Mouse (Mus musculus) urinary bladder, postnatal 4 days (tissue): ENCODE data around the gene Agps.
"Not testable (repeated sequence)": the region's sequence is repeated elsewhere in the genome, so short reads cannot be mapped to it uniquely, and the experiment has no call there.

Experiments used
- DNase-seq, 2 experiments: peaks; one replicate each; pipeline ENCODE4 v3.0.0; 2021 to 2022; ENCODE audit warnings: low spot score in 2 of 2

The Agps gene

DNA sequence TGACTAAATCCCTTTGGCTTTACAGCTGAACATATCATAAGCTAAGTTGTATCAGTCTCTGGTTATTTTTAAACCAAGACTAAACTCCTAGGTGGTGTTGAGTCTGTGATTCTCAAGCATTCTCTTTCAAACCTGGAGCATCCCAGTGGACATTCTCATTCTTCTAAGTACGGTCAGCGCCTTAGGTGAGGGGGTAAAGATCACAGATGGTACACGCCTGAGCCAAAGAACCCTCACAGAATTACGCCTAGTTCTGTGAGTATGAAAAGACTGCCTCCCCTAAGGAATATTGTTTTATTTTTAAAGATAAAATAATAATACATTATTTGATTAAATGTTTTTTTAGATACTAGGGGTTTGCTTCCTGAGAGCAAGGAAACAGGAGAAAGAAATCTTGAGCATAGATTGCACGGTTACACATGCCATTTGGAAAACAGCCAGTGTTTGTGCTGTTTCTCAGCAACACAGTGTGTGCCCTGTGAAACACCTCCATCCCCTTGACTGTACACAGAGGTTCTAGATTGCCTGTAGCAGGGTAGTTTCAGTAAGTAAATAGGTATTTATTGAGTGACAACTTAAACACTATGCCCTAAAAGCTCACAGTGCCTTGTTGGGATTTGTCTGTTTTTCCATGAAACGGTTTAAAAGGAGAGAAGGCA lies 97.9 kb downstream of the Agps start:
- no peak for DNase-seq

GRCm38 (mm10) chr2:75930941-75931340 lies 99.0 kb downstream of the Agps start:
- DNase-seq, result no peak

GRCm38 (mm10) chr2:75933541-75933940 lies 101.6 kb downstream of the Agps start:
- DNase-seq, result no peak

DNA sequence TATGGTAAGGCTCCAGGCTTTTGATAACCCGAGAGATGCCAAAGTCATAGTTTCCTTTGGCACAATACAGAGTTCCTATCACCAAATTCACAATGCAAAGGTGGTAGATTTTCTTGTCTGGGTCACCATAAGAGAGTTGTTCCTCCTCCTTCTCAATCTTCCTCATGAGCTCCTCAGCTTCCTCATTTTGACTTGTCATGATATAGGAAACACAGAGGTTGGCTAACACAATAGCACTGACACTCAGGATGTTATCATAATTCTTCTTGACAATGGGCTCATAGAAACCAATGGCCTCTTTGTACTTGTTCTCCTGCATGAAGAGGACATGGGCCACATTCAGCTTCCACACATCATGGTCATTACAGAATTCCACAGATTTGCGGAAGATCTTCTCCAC lies 104.7 kb downstream of the Agps start:
- not testable (repeated sequence) for DNase-seq

DNA sequence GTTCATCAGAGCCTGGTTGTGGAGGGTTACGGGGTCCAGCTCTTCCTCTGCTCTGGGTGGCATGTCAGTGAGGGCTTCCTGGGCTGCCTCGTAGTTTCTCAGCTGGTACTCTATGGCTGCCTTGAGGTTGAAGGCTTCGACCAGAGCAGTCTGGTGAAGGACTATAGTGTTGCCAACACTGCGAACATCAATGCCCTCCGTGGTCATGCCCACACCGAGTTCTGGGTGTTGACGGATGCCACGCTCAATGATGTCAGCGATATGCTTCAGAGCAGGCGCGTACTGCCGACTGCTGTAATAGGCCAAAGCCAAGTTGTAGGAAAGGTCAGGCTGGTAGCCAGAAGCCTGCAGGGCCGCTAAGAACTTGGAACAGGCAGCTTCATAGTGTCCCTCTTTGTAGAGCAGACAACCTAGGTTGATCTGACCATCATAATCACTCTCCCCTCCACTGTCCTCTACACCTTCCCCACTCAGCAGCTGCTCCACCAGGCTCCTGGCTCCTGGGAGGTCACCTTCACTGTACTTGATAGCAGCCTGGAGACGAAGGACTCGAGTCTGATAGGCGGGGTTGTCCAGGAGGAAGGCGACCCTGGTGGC lies 105.6 kb downstream of the Agps start:
- not testable (repeated sequence) for DNase-seq

GRCm38 (mm10) chr2:75938117-75939063 lies 106.4 kb downstream of the Agps start, which contains the start of gene Ttc30b:
Ttc30b (minus strand) TSS chr2:75938585.
- peak; percentile 65 to 77 for DNase-seq

GRCm38 (mm10) chr2:75950685-75951084 lies 118.7 kb downstream of the Agps start:
- DNase-seq, result no peak

DNA sequence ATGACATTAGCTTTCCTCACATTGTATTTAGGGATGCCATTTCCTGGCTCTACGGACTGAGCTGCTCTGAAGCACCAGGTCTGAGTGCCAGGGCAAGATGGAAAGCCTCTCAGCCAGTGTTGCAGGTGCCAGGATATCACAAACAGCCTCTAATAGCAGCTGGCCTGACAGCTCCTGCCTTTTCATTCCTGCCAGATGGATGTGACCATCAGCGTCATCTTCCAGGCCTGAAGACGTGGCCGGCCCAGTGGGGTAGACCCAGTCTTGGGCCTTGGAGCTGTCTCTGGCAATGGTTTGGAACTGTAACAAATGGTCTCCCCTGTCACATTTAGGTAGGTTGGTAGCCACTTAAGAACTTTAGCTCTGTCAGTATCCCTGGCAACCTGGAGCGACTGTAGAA lies 121.3 kb downstream of the Agps start:
- DNase-seq, result no peak

DNA sequence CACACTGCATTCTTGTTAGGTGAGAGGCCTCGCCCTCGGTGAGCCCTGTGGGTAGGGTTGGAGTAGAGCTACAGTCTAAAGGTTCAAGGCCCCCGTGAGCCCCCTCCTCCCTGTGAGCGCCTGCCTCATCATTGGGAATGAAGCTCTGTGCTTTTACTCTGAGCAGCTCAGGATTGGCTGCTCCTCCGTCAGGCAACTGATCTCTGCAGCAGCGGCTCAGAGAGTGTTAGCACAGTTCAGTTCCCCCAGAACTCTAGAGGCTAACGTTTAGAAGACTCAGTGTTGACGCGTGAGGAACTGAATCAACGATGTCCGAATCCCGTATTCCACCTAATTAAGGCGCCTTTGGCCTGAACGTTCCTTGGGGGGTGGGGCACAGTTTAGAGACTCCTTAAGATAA lies 123.7 kb downstream of the Agps start:
- DNase-seq, result no peak

DNA sequence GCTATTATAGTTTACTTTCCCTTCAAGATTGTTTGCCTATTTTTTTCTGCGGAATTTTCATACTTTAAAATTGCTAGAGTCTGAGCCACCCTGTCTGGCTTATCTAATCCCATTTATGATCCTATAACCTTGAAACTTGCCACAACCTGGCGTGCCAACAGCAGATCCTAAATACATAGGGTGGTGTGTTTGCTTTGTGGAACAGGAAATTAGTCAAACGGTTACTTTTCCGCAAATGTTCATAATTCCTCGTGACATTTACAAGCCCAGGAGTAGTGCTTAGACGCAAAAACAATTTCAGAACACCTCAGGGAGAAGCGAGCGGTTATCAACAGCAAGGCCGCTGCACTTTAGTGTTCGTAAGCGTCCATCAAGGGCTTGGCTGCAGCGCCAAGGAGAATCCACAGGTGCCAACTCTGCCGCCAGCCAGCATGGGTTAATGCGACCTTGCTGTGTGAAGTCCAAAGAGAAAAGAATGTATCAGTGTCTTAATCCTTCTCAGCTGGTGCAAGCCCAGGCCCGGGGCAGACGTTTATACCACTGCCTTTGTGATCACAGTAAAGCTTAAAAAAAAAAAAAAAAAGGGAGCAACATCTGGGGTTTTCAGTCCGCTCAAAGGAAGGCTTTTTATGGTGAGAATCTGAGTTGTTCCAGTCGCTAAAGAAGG lies 127.3 kb downstream of the Agps start:
- no peak for DNase-seq

GRCm38 (mm10) chr2:75959850-75960365 lies 127.9 kb downstream of the Agps start:
- DNase-seq, result no peak

DNA sequence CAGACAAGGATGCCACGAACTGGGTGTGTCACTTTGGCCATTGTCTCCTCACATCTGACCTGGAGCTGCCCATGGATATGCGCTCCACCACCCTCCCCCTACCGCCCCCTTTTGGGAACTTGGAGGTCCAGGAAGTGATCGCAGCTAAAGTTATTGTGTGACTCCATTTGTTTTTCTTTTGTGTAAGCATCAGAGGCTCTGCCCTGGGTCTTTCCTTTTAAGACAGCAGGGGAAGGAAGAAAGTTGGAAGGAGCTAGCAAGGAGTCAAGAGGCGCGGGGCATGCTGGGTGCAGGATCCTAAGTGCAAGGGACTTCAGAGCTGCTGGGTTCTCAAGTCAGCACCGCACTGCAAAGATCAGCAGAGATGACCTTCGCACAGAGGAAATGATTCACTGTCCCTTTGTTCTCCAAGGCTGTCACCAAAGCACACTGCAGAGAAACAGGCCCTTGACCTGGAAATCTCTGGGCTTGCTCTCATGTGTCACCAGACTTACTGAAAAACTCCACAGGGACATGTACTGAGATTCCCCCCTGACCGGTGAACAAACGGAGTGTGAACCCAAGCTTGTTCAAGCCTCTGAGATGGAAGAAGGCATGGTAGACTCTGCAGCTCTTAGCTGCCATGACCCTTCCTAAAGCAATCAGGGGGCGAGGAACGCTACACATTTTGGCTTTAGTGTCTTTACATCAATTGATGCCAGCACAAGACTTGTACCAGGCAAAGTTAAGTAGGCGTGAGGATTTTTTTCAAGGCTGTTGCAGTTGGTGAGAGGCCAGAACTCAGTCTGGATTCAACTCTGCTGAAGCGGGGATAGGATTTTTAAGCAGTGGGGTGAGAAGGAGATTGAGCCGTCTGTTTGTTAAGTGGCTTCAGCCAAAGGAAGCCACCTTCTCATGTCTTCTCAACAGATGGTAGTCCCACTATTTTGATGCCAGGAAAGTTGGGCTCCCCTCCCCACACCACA lies 128.7 kb downstream of the Agps start:
- DNase-seq, result no peak

- DNase-seq, result no peak
These were observed 131.3 kb downstream of the Agps start for GRCm38 (mm10) chr2:75963211-75963840.

DNA sequence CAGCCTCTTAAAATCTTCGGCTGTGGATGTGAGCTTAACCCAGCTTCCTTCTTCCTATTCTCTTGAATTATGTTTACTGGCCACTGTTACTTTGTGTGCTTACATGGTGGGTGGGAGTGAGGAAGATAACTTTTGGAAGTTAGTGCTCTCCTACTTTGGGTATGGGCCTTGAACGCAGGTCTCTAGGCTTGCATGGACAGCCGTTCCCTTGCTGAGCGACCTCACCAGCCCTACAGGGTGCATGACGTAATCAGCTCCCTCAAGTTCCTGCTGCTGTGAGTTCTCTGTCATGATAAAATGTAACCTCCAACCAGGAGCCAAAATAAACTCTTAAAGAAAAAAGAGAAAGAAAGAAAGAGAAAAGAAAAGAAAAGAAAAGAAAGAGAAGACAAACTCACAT lies 132.1 kb downstream of the Agps start:
- DNase-seq, result no peak

DNA sequence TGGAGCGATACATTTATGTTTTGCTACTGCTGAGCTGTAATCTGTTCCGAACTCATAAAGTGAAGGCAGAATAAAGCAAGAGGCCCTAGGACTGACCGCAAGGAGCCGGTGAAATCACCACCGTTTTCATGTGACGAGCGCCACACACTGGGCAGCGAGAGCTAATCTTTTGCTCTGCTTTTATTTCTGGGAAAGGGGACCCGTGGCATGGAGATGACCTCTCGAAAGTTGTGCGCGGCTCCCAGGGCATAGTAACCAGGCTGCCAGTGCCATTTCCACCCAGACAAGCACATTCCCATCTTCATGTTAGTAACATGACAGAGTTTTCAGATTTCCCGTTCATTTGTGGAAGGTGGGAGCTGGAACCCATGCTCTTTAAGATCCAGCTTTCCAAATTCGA lies 132.5 kb downstream of the Agps start:
- peak; percentile 58 to 70 for DNase-seq

DNA sequence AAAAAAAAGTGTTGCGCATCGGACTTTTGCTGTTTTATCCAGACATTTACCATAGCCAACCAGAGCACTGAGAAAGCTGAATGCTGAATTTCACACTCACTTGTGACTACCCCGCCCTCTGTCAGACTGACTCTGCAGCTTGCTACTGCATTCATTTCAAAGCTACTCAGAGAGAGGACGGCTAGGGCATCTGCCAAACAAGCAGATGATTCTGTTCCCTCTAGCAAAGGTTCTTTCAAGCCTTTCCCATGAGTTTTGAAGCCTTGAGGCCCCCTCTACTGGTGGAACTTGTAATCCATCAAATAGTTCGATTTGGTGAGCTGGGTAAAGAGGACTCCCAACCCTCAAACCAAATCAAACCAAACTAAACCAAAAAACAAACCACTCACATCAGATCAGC lies 133.0 kb downstream of the Agps start:
- DNase-seq, result no peak

DNA sequence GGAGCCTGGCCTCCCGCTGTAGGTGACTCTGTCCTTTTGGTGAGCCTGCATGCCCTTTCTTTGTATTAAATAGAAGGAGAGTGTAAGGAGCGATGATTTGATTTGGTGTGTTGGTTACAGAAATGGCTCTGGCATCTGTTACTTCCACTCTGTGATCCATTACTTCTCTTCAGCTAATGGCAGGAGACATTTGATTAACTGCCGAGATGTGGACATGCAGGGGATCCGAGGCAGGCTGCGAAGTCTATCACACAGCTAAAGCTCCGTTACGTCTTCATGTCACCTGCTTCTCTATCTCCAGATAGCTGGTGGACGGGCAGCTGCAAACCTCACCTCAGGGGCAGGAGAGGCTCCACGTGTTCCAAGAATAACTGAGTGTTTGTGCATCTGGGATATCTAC lies 142.2 kb downstream of the Agps start:
- DNase-seq, result no peak

GRCm38 (mm10) chr2:75976070-75976469 lies 144.1 kb downstream of the Agps start:
- DNase-seq, result not testable (repeated sequence)

GRCm38 (mm10) chr2:75977752-75978368 lies 145.9 kb downstream of the Agps start, which contains the start of gene Ttc30a2:
Ttc30a2 (minus strand) TSS chr2:75978170.
- DNase-seq, result not testable (repeated sequence)
